Mouse (Mus musculus) MEL (cell line): ENCODE data around the gene Pakap. TPM values are rescaled to one million over a fixed set of nuclear protein-coding genes. Genes with fewer than 3 reads are reported as not detected.

ENCODE experiments used
- DNase-seq: peaks from one replicate; pipeline ENCODE4 v3.0.0; 2011; ENCODE audit warnings: low read depth, low spot score
- H3K27ac ChIP-seq: 2 replicates; pipeline ENCODE4 v1.5.1; 2012; ENCODE audit warnings: low read depth, mild to moderate bottlenecking, control low read depth, low read length, moderate library complexity; ENCODE audit not compliant: control insufficient read depth
- H3K27me3 ChIP-seq, 2 experiments: fragments of 150-350 bp in 1 of 2; sonication (generic) in 1 of 2; 2 replicates each; pipeline ENCODE4 v1.6.1; 2012; ENCODE audit warnings: low read length in 2 of 2, mild to moderate bottlenecking in 2 of 2, improper control_type of control experiment in 1 of 2, moderate library complexity in 1 of 2; ENCODE audit not compliant: insufficient read depth in 2 of 2, control insufficient read depth in 1 of 2
- H3K36me3 ChIP-seq, 2 experiments: 2 replicates each; pipeline ENCODE4 v1.6.1; 2012 to 2014; ENCODE audit warnings: low read length in 2 of 2, improper control_type of control experiment in 1 of 2, inconsistent platforms in 1 of 2, mild to moderate bottlenecking in 1 of 2; ENCODE audit not compliant: insufficient read depth in 2 of 2, control insufficient read depth in 1 of 2
- H3K4me1 ChIP-seq, 2 experiments: fragments of 150-350 bp in 1 of 2; sonication (generic) in 1 of 2; 2 replicates each; pipeline ENCODE4 v1.6.1; 2012; ENCODE audit warnings: low read length in 2 of 2, improper control_type of control experiment in 1 of 2, mild to moderate bottlenecking in 1 of 2; ENCODE audit not compliant: insufficient read depth in 2 of 2, control insufficient read depth in 1 of 2
- H3K4me3 ChIP-seq, 2 experiments: fragments of 150-350 bp in 1 of 2; sonication (generic) in 1 of 2; 2 replicates each; pipeline ENCODE4 v1.5.1; 2012; ENCODE audit warnings: low read depth in 2 of 2, low read length in 2 of 2, mild to moderate bottlenecking in 2 of 2, moderate library complexity in 2 of 2, control low read depth in 1 of 2, improper control_type of control experiment in 1 of 2; ENCODE audit not compliant: control insufficient read depth in 1 of 2, insufficient read depth in 1 of 2
- H3K79me2 ChIP-seq: 2 replicates; pipeline ENCODE4 v1.6.1; 2012; ENCODE audit warnings: mild to moderate bottlenecking, low read length, moderate library complexity; ENCODE audit not compliant: control insufficient read depth, poor library complexity, insufficient read depth
- H3K9ac ChIP-seq: 2 replicates; pipeline ENCODE4 v1.6.1; 2012; ENCODE audit warnings: low read depth, mild to moderate bottlenecking, control low read depth, low read length, moderate library complexity; ENCODE audit not compliant: control insufficient read depth, poor library complexity, severe bottlenecking
- H3K9me3 ChIP-seq: fragments of 150-350 bp; sonication (generic); replicated peaks from 2 replicates; pipeline ENCODE4 v1.6.1; 2012; ENCODE audit warnings: mild to moderate bottlenecking, low read length, improper control_type of control experiment, moderate library complexity; ENCODE audit not compliant: insufficient read depth
- ELF1 ChIP-seq: IDR thresholded peaks from 2 replicates; pipeline ENCODE4 v1.6.1; 2014; ENCODE audit warnings: low read depth, mild to moderate bottlenecking, inconsistent platforms, low read length, improper control_type of control experiment, moderate library complexity
- GATA1 ChIP-seq: IDR thresholded peaks from 2 replicates; pipeline ENCODE4 v1.6.1; 2011; ENCODE audit warnings: low read depth, low read length, improper control_type of control experiment
- JUND ChIP-seq: IDR thresholded peaks from 2 replicates; pipeline ENCODE4 v1.6.1; 2011; ENCODE audit warnings: low read depth, mild to moderate bottlenecking, improper control_type of control experiment, low read length
- MEF2A ChIP-seq: IDR thresholded peaks from 2 replicates; pipeline ENCODE4 v1.6.1; 2014; ENCODE audit warnings: low read depth, mild to moderate bottlenecking, inconsistent platforms, low read length, improper control_type of control experiment; ENCODE audit not compliant: poor library complexity, insufficient replicate concordance, severe bottlenecking; ENCODE audit errors: extremely low read depth
- MXI1 ChIP-seq: IDR thresholded peaks from 2 replicates; pipeline ENCODE4 v1.6.1; 2011; ENCODE audit warnings: mild to moderate bottlenecking, low read depth, low read length, improper control_type of control experiment
- MYB ChIP-seq: IDR thresholded peaks from 2 replicates; pipeline ENCODE4 v1.6.1; 2011; ENCODE audit warnings: mild to moderate bottlenecking, low read depth, low read length, improper control_type of control experiment
- NELFE ChIP-seq: IDR thresholded peaks from 2 replicates; pipeline ENCODE4 v1.6.1; 2011; ENCODE audit warnings: low read depth, low read length, improper control_type of control experiment
- NRF1 ChIP-seq: IDR thresholded peaks from 2 replicates; pipeline ENCODE4 v1.6.1; 2014; ENCODE audit warnings: low read depth, mild to moderate bottlenecking, inconsistent platforms, low read length, improper control_type of control experiment, moderate library complexity; ENCODE audit not compliant: poor library complexity, insufficient read depth, severe bottlenecking
- POLR2A ChIP-seq, 2 experiments: IDR thresholded peaks; 2 replicates each; pipeline ENCODE4 v1.6.1; 2011 to 2012; ENCODE audit warnings: low read length in 2 of 2, mild to moderate bottlenecking in 2 of 2, control low read depth in 1 of 2, improper control_type of control experiment in 1 of 2, low read depth in 1 of 2, moderate library complexity in 1 of 2; ENCODE audit not compliant: control insufficient read depth in 1 of 2, insufficient read depth in 1 of 2, poor library complexity in 1 of 2
- POLR2AphosphoS5 ChIP-seq: IDR thresholded peaks from 2 replicates; pipeline ENCODE4 v1.6.1; 2012; ENCODE audit warnings: low read depth, borderline replicate concordance, mild to moderate bottlenecking, inconsistent platforms, low read length, moderate library complexity, mixed read lengths
- RAD21 ChIP-seq: IDR thresholded peaks from 2 replicates; pipeline ENCODE4 v1.6.1; 2011; ENCODE audit warnings: mild to moderate bottlenecking, low read depth, low read length, improper control_type of control experiment
- RCOR1 ChIP-seq: IDR thresholded peaks from 2 replicates; pipeline ENCODE4 v1.6.1; 2012; ENCODE audit warnings: low read depth, mild to moderate bottlenecking, inconsistent platforms, low read length, improper control_type of control experiment
- SMC3 ChIP-seq: IDR thresholded peaks from 2 replicates; pipeline ENCODE4 v1.6.1; 2011; ENCODE audit warnings: low read depth, low read length, improper control_type of control experiment
- TAL1 ChIP-seq: IDR thresholded peaks from 2 replicates; pipeline ENCODE4 v1.6.1; 2012; ENCODE audit warnings: mild to moderate bottlenecking, inconsistent platforms, low read length, moderate library complexity, mixed read lengths
- TBP ChIP-seq: IDR thresholded peaks from 2 replicates; pipeline ENCODE4 v1.8.0; 2011; ENCODE audit warnings: low read depth, low read length, improper control_type of control experiment
- TCF12 ChIP-seq: IDR thresholded peaks from 2 replicates; pipeline ENCODE4 v1.6.1; 2014; ENCODE audit warnings: low read depth, mild to moderate bottlenecking, inconsistent platforms, low read length, improper control_type of control experiment, moderate library complexity
- UBTF ChIP-seq: IDR thresholded peaks from 2 replicates; pipeline ENCODE4 v1.6.1; 2012; ENCODE audit warnings: low read depth, mild to moderate bottlenecking, inconsistent platforms, low read length, improper control_type of control experiment, moderate library complexity, borderline replicate concordance; ENCODE audit not compliant: insufficient read depth
- USF1 ChIP-seq: IDR thresholded peaks from 2 replicates; pipeline ENCODE4 v1.6.1; 2014; ENCODE audit warnings: low read depth, mild to moderate bottlenecking, inconsistent platforms, low read length, improper control_type of control experiment, moderate library complexity
- polyA plus RNA-seq, 2 experiments: library from polyadenylated mRNA; stranded (reverse) in 1 of 2; unstranded in 1 of 2; fragments of >175 nt in 1 of 2; fragments of >200 nt in 1 of 2; gene quantifications; 2 replicates each; pipeline versions ENCODE4 v1.2.1 to v1.2.4; 2012; ENCODE audit warnings: low replicate concordance in 2 of 2, low read depth in 1 of 2; ENCODE audit not compliant: insufficient read length in 2 of 2, insufficient read depth in 1 of 2, missing spikeins in 1 of 2
- total RNA-seq: library from RNA; depleted of rRNA; stranded (reverse); fragments of 300-350 nt; gene quantifications from 2 replicates; pipeline ENCODE4 v1.2.3, GENCODE M21; 2012

Pakap gene
- total and polyA plus RNA-seq, 3 experiments, result not detected

DNA sequence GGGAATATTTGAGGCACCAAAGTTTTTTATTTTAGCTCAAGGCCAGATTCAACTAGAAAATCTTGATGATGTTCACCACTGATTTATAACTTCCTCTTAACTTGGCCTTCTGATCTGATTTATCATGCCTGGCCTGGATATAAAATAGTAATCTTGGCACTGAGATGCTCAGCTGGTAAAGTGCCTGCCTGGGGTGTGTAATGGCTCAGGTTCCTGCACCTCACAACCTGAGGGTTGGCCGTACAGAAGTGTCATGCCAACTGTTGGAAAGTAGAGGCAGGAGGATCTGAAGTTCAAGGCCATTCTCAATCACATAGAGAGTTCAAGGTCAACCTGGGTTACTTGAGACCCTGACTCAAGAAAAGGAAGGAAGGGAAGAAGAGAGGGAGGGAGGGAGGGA, 57.3 kb downstream of the Pakap start:
- H3K27ac ChIP-seq, result no peak overlapping the region
- no peaks in the 10 kb centered on the region for H3K79me2 ChIP-seq
- H3K27me3 ChIP-seq, result peaks cover 0 to 3% of the 10 kb centered on the region in 2 experiments; a peak in 2 of 4 replicates
- H3K4me3 ChIP-seq, result no peak overlapping the region
- no peaks in the 10 kb centered on the region for H3K4me1 ChIP-seq
- no peaks in the 10 kb centered on the region for H3K36me3 ChIP-seq
- H3K9ac ChIP-seq, result no peak overlapping the region
- no peak for DNase-seq
- TF ChIP-seq NRF1 (no peak), RAD21 (no peak), JUND (no peak), ELF1 (no peak)
- H3K9me3 ChIP-seq, result no peaks in the 10 kb centered on the region

DNA sequence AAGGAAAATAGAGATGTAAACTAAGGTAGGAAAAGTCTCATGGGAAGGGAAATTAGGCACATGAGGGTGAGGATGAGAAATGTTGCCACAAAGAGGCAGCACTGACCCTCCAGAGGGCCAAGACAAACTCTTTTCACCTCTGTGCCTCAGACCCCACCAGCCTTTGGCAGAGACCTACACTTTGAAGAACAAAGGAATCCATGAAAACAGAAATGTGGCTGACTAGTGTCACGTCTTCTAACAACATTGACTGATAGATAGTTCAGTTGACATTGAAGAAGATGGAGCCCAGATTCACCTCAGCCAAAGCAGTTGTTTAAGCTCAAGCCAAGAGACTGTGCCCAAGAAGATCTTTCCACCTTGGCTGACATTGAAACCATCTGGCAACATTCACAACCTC, 57.8 kb downstream of the Pakap start:
- no peak for TF ChIP-seq NELFE
- no peak for TF ChIP-seq MEF2A
- TF ChIP-seq POLR2AphosphoS5, result no peak
- TF ChIP-seq RCOR1, result no peak
- TF ChIP-seq SMC3, result no peak
- no peak for TF ChIP-seq GATA1
- no peak for TF ChIP-seq TAL1
- TF ChIP-seq USF1, result no peak
- TF ChIP-seq, all 39 proteins: peak for 0
- DNase-seq, result no peak
- H3K9me3 ChIP-seq, result no peaks in the 10 kb centered on the region

DNA sequence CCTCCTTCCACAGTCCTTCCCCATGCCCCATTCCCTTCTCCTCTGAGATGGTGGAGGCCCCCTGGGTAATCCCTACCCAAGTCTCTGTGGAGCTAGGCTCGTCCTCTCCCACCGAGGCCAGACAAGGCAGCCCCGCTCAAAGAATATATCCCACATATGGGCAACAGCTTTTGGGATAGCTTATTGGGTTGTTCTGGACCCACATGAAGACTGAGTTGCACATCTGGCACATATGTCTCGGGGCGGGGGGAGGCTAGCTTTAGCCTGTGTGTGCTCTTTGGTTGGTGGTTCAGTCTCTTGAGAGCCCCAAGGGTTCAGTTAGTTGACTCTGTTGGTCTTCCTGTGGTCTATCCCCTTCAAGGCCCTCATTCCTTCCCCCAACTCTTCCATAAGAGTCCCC, 58.9 kb downstream of the Pakap start:
- Histone ChIP-seq H3K79me2 (no peaks in the 10 kb centered on the region), H3K9me3 (no peaks in the 10 kb centered on the region), H3K27ac (no peak overlapping the region), H3K9ac (no peak overlapping the region), H3K4me3 (no peak overlapping the region), H3K36me3 (no peaks in the 10 kb centered on the region), H3K4me1 (no peaks in the 10 kb centered on the region), H3K27me3 (peaks cover 0 to 3% of the 10 kb centered on the region in 2 experiments; a peak in 2 of 4 replicates)
- DNase-seq, result no peak
- no peak for TF ChIP-seq POLR2A (IDR thresholded peaks at IDR 0.05; ENCODE audit: control insufficient read depth in 1 of 2, insufficient read depth in 1 of 2, low read depth in 1 of 2, low read length in 2 of 2, poor library complexity in 1 of 2)
- TF ChIP-seq UBTF, result no peak
- TF ChIP-seq MXI1, result no peak
- no peak for TF ChIP-seq TBP
- TF ChIP-seq MYB, result no peak
- TF ChIP-seq TCF12, result no peak
- no peak for TF ChIP-seq JUND

More for the DNA sequence above, 57.8 kb downstream of the Pakap start:
- H3K27ac ChIP-seq, result no peak overlapping the region
- peaks cover 0 to 3% of the 10 kb centered on the region in 2 experiments; a peak in 2 of 4 replicates for H3K27me3 ChIP-seq
- no peak overlapping the region for H3K4me3 ChIP-seq
- H3K9ac ChIP-seq, result no peak overlapping the region
- H3K4me1 ChIP-seq, result no peaks in the 10 kb centered on the region
- no peaks in the 10 kb centered on the region for H3K36me3 ChIP-seq
- no peaks in the 10 kb centered on the region for H3K79me2 ChIP-seq
